Mouse (Mus musculus) induced T-regulatory cell, adult 2 months (primary cell): ENCODE measurements around the gene Gm20388.

Experiments used
- DNase-seq: peaks from one replicate; pipeline ENCODE4 v3.0.0-alpha.2; 2012; ENCODE audit warnings: low read depth

Gm20388 gene

GRCm38 (mm10) chr8:120531775-120532516 is 621.3 kb downstream of the Gm20388 start:
- DNase-seq, result no peak

- DNase-seq, result peak; percentile 43
These were observed 622.0 kb downstream of the Gm20388 start for GRCm38 (mm10) chr8:120532517-120533215.

GRCm38 (mm10) chr8:120533380-120533779 is 622.7 kb downstream of the Gm20388 start:
- DNase-seq, result no peak

GRCm38 (mm10) chr8:120534080-120534479 is 623.4 kb downstream of the Gm20388 start:
- DNase-seq, result peak; percentile 27

- DNase-seq, result peak; percentile 85
These were observed 624.1 kb downstream of the Gm20388 start for GRCm38 (mm10) chr8:120534504-120535368.

- peak; percentile 61 for DNase-seq
These were observed 625.0 kb downstream of the Gm20388 start for GRCm38 (mm10) chr8:120535452-120536305.

GRCm38 (mm10) chr8:120536306-120537206 is 625.9 kb downstream of the Gm20388 start:
- DNase-seq, result no peak

- DNase-seq, result peak; percentile 91
These were observed 626.7 kb downstream of the Gm20388 start for GRCm38 (mm10) chr8:120537207-120537817.

- no peak for DNase-seq
These were observed 627.3 kb downstream of the Gm20388 start for GRCm38 (mm10) chr8:120537818-120538396.

- peak; percentile 92 for DNase-seq
These were observed 628.0 kb downstream of the Gm20388 start for GRCm38 (mm10) chr8:120538397-120539240.

GRCm38 (mm10) chr8:120539381-120539774 is 628.7 kb downstream of the Gm20388 start:
- DNase-seq, result peak; percentile 47

GRCm38 (mm10) chr8:120539775-120540625 is 629.4 kb downstream of the Gm20388 start:
- peak; percentile 29 for DNase-seq

GRCm38 (mm10) chr8:120542995-120543394 is 632.4 kb downstream of the Gm20388 start:
- DNase-seq, result peak; percentile 22

- DNase-seq, result peak; percentile 57
These were observed 632.9 kb downstream of the Gm20388 start for GRCm38 (mm10) chr8:120543416-120544055.

GRCm38 (mm10) chr8:120544155-120544554 is 633.5 kb downstream of the Gm20388 start:
- DNase-seq, result peak; percentile 69

GRCm38 (mm10) chr8:120547562-120547961 is 636.9 kb downstream of the Gm20388 start:
- no peak for DNase-seq

GRCm38 (mm10) chr8:120548313-120548761 is 637.7 kb downstream of the Gm20388 start:
- no peak for DNase-seq
